Mouse (Mus musculus): ENCODE results near the gene Dmac1.

- TF ChIP-seq CTCF (IDR thresholded peaks at IDR 0.05; ENCODE audit: insufficient read depth, low read length) (no peak), POLR2A (IDR thresholded peaks at IDR 0.05; ENCODE audit: borderline replicate concordance, extremely low read depth, low read depth, low read length) (no peak)
Measured at GRCm38 (mm10) chr4:75315007-75315406, 36.9 kb upstream of the Dmac1 start.

Measured in lung, adult 2 months (tissue).